Mouse (Mus musculus): Measurements from ENCODE around the gene Aqp1.

- TF ChIP-seq POLR2A (IDR thresholded peaks at IDR 0.05; ENCODE audit: low read depth, low read length), result no peak
- TF ChIP-seq CTCF (IDR thresholded peaks at IDR 0.05; ENCODE audit: extremely low read depth, insufficient read length, insufficient replicate concordance, low read depth, low read length), result no peak
These were observed 16.4 kb upstream of the Aqp1 start for GRCm38 (mm10) chr6:55319585-55320551.
